Mouse (Mus musculus) urinary bladder, postnatal 25 days (tissue): ENCODE measurements around the gene Rxylt1.

ENCODE experiments used
- DNase-seq: peaks from one replicate; pipeline ENCODE4 v3.0.0; 2022; ENCODE audit warnings: low spot score

The Rxylt1 gene

DNA sequence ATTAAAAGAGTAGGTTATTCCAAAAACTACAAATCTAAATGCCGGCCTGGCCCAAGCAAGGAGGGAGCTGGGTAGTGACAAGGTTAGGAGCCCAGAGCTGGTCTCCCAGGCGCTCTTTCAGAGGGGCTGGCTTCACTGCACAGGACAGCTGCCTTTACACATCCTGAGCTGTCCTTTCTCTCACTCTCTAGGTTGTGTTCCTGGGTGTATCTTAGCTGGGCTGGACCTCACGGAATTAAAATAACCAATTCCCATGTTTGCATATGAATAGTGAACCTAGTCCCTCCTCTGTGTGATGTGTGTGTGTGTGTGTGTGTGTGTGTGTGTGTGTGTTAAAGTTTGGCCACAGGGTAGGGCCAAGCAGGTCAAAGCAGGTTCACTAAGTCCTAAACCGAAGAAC is 52.2 kb downstream of the Rxylt1 start:
- no peak for DNase-seq

GRCm38 (mm10) chr10:122040372-122040771 is 56.8 kb downstream of the Rxylt1 start:
- DNase-seq: no peak

GRCm38 (mm10) chr10:122039566-122039965 is 57.6 kb downstream of the Rxylt1 start:
- DNase-seq: no peak

DNA sequence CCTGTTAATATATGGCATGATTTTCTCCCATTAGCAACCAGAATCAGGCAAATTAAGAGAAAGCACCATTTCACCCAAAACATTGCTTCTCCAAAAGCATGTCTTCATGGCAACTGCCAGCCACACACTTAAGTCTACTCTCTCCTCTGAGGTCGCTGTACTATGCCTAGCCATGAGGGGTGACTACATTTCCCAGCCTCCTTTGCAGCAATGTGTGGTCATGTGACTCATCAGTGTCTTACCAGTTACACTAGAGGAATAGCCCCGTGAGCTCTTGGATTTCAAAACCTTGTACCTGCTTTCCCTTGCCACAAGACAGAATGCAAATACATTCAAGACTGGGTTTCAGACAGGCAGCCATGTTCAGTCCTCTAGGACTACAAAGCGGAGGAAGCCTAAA is 58.6 kb downstream of the Rxylt1 start:
- DNase-seq: no peak

- no peak for DNase-seq
Measured at GRCm38 (mm10) chr10:122033271-122033670, 63.9 kb downstream of the Rxylt1 start.

- no peak for DNase-seq
Measured at GRCm38 (mm10) chr10:122030420-122030819, 66.8 kb downstream of the Rxylt1 start.

- DNase-seq: no peak
Measured at GRCm38 (mm10) chr10:122029738-122030137, 67.4 kb downstream of the Rxylt1 start.
